Mouse (Mus musculus) lung, embryonic 14.5 days (tissue): ENCODE measurements around the gene Tln2. TPM values are rescaled to one million over a fixed set of nuclear protein-coding genes. Genes with fewer than 3 reads are reported as not detected.

Source experiments
- ATAC-seq: fragments of 200-750 bp; cut with Nextera tagmentation; 2 replicates; pipeline ENCODE4 v1.8.0; 2017; ENCODE audit warnings: mild to moderate bottlenecking, moderate TSS enrichment, moderate library complexity; ENCODE audit not compliant: insufficient read depth
- DNase-seq: peaks from one replicate; pipeline ENCODE4 v3.0.0-alpha.2; 2015
- H3K27ac ChIP-seq: fragments of 300-500 bp; sonication (generic); 2 replicates; pipeline ENCODE4 v1.5.1; 2014; ENCODE audit warnings: low read depth, mild to moderate bottlenecking, moderate library complexity
- H3K27me3 ChIP-seq: fragments of 300-500 bp; sonication (generic); 2 replicates; pipeline ENCODE4 v1.6.1; 2014; ENCODE audit warnings: low read length, control low read depth; ENCODE audit not compliant: insufficient read depth
- H3K36me3 ChIP-seq: fragments of 300-500 bp; sonication (generic); 2 replicates; pipeline ENCODE4 v1.6.1; 2014; ENCODE audit warnings: control low read depth; ENCODE audit not compliant: insufficient read depth
- H3K4me1 ChIP-seq: fragments of 300-500 bp; sonication (generic); 2 replicates; pipeline ENCODE4 v1.6.1; 2014; ENCODE audit warnings: antibody characterized with exemption, control low read depth; ENCODE audit not compliant: insufficient read depth
- H3K4me2 ChIP-seq: fragments of 300-500 bp; sonication (generic); 2 replicates; pipeline ENCODE4 v1.6.1; 2014; ENCODE audit warnings: mild to moderate bottlenecking
- H3K4me3 ChIP-seq: fragments of 300-500 bp; sonication (generic); 2 replicates; pipeline ENCODE4 v1.5.1; 2014; ENCODE audit warnings: low read depth, low read length
- H3K9ac ChIP-seq: fragments of 300-500 bp; sonication (generic); 2 replicates; pipeline ENCODE4 v1.6.1; 2014
- H3K9me3 ChIP-seq: fragments of 300-500 bp; sonication (generic); 2 replicates; pipeline ENCODE4 v1.6.1; 2016; ENCODE audit warnings: low read depth, low read length, control low read depth
- CTCF ChIP-seq: IDR thresholded peaks from 2 replicates; pipeline ENCODE4 v1.5.1; 2016; ENCODE audit warnings: antibody characterized with exemption, low read depth
- WGBS: fragments of 180-500 bp; shearing (Covaris S2); extraction: QIAGEN DNeasy Blood & Tissue Kit; methylation state at CpG from one replicate; pipeline ENCODE4 v1.1.7; 2014; 5-methylcytosine and 5-hydroxymethylcytosine counted together
- microRNA counts: library from miRNA; unstranded; fragments of <30 nt; microRNA quantifications from one replicate; lab custom pipeline; 2016
- microRNA-seq: library from miRNA; unstranded; fragments of <30 nt; microRNA quantifications from one replicate; pipeline ENCODE4, GENCODE M21; 2016; ENCODE audit warnings: borderline number of aligned reads
- polyA plus RNA-seq: library from polyadenylated mRNA; unstranded; fragments of >200 nt; fragmentation: Nextera tagmentation; extraction: Ambion mirVana; gene quantifications from 2 replicates; pipeline ENCODE4 v1.2.1, GENCODE M21; 2014

Gene Tln2
- polyA plus RNA-seq, 1 experiment from 2014 or later, result 19.1 TPM

DNA sequence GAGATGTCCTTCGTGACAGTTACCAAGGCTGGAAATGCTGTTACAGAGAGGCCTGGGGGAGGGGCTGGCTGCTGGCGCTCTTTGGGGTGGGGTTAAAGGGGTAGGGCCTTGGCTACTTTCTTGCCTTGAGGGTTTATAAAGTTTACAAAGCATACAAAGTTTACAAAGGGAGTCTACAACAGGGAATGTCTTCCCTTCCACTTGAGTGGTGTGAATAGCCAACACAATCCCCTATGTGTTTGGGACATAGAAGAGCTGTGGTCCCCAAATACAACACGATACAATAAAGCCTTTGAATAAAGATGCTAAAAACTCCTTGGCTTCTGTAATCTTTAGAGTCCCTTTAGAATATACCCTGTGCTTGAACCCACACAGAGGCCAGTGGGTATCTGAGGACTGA lies 389.5 kb downstream of the Tln2 start:
- H3K36me3 ChIP-seq, result no peaks in the 10 kb centered on the region
- DNase-seq (peak; percentile 73), ATAC-seq (peak; percentile 29; the same call in 1 of the 2 replicates)
- WGBS, result 41% methylated on average over 3 of the region's 3 CpGs
- H3K4me2 ChIP-seq, result no peak overlapping the region
- H3K9ac ChIP-seq, result no peak overlapping the region
- H3K4me3 ChIP-seq, result no peak overlapping the region
- H3K4me1 ChIP-seq, result peaks cover 4% of the 10 kb centered on the region; the same call in 1 of the 2 replicates
- TF ChIP-seq CTCF, result no peak
- no peaks in the 10 kb centered on the region; the same call in 1 of the 2 replicates for H3K9me3 ChIP-seq
- H3K27ac ChIP-seq, result peak overlapping the region; percentile 87
- no peaks in the 10 kb centered on the region for H3K27me3 ChIP-seq

MicroRNAs encoded within 50 kb of the gene (microRNA counts, 519-probe panel; counts per million panel counts)
- 2,117 counts per million, percentile 26 among the panel's probes with 10 or more counts for microRNA mmu-miR-190 (lab: Ali Mortazavi, UCI)

Small RNAs within 50 kb of the gene (microRNA-seq; reads per million reads assigned to microRNA genes)
- 68.9 reads per million, percentile 44 among the genes with 10 or more reads in this experiment for gene Mir190a

Other genes starting within 250 kb of the Tln2 start
- 1.1 and 1.7 TPM in 2 replicates for gene C2cd4b, start 199.7 kb upstream of the Tln2 start, polyA plus RNA-seq